Mouse (Mus musculus) forebrain, postnatal 0 days (tissue): ENCODE results near the gene Mapk9. TPM values are rescaled to one million over a fixed set of nuclear protein-coding genes. Genes with fewer than 3 reads are reported as not detected.

Experiments used
- ATAC-seq: fragments of 200-750 bp; cut with Nextera tagmentation; 2 replicates; pipeline ENCODE4 v1.8.0; 2017; ENCODE audit warnings: mild to moderate bottlenecking, moderate library complexity
- DNase-seq: peaks from one replicate; pipeline ENCODE4 v3.0.0-alpha.2; 2015
- H3K27ac ChIP-seq: fragments of 300-500 bp; sonication (generic); 2 replicates; pipeline ENCODE4 v1.5.1; 2014; ENCODE audit warnings: low read depth, mild to moderate bottlenecking, antibody characterized with exemption, low read length, moderate library complexity, mixed read lengths
- H3K27me3 ChIP-seq: fragments of 300-500 bp; sonication (generic); 2 replicates; pipeline ENCODE4 v1.6.1; 2014; ENCODE audit warnings: mild to moderate bottlenecking, low read length, mixed read lengths; ENCODE audit not compliant: insufficient read depth
- H3K36me3 ChIP-seq: fragments of 300-500 bp; sonication (generic); 2 replicates; pipeline ENCODE4 v1.6.1; 2014; ENCODE audit warnings: mild to moderate bottlenecking, moderate library complexity; ENCODE audit not compliant: insufficient read depth
- H3K4me1 ChIP-seq: fragments of 300-500 bp; sonication (generic); 2 replicates; pipeline ENCODE4 v1.6.1; 2014; ENCODE audit warnings: antibody characterized with exemption; ENCODE audit not compliant: insufficient read depth
- H3K4me2 ChIP-seq: fragments of 300-500 bp; sonication (generic); 2 replicates; pipeline ENCODE4 v1.6.1; 2014; ENCODE audit warnings: low read depth, mild to moderate bottlenecking, moderate library complexity
- H3K4me3 ChIP-seq: fragments of 300-500 bp; sonication (generic); 2 replicates; pipeline ENCODE4 v1.5.1; 2014; ENCODE audit warnings: low read depth, low read length, mixed read lengths
- H3K9ac ChIP-seq: fragments of 300-500 bp; sonication (generic); 2 replicates; pipeline ENCODE4 v1.6.1; 2014; ENCODE audit warnings: mild to moderate bottlenecking
- H3K9me3 ChIP-seq: fragments of 300-500 bp; sonication (generic); 2 replicates; pipeline ENCODE4 v1.6.1; 2016; ENCODE audit warnings: low read length
- CTCF ChIP-seq: sonication (generic); IDR thresholded peaks from 2 replicates; pipeline ENCODE4 v1.5.1; 2016; ENCODE audit warnings: antibody characterized with exemption, control low read depth, low read depth
- WGBS: fragments of 180-500 bp; shearing (Covaris S2); extraction: QIAGEN DNeasy Blood & Tissue Kit; methylation state at CpG from one replicate; pipeline ENCODE4 v1.1.7; 2014; 5-methylcytosine and 5-hydroxymethylcytosine counted together
- microRNA-seq, 2 experiments: library from miRNA; unstranded; fragments of <30 nt; microRNA quantifications; one replicate each; pipeline ENCODE4; 2016
- polyA plus RNA-seq: library from polyadenylated mRNA; unstranded; fragments of >200 nt; fragmentation: Nextera tagmentation; extraction: Ambion mirVana; gene quantifications from 2 replicates; pipeline ENCODE4 v1.2.1, GENCODE M21; 2015
- total RNA-seq: library from RNA; depleted of rRNA; stranded (reverse); fragments of >200 nt; gene quantifications from 2 replicates; pipeline ENCODE4 v1.2.3, GENCODE M21; 2014; rRNA removed

The Mapk9 gene
- total and polyA plus RNA-seq, 2 experiments from 2014 or later = 55.6 to 123 TPM

- ATAC-seq (peak; percentile 42), DNase-seq (peak; percentile 16)
- no peaks in the 10 kb centered on the region for H3K27me3 ChIP-seq
- H3K4me2 ChIP-seq = no peak overlapping the region
- no peaks in the 10 kb centered on the region for H3K9me3 ChIP-seq
- peak overlapping the region; percentile 50; the same call in 1 of the 2 replicates for H3K27ac ChIP-seq
- 55% methylated on average over 6 of the region's 6 CpGs for WGBS
- H3K36me3 ChIP-seq = no peaks in the 10 kb centered on the region
- H3K4me3 ChIP-seq = no peak overlapping the region
- no peak for TF ChIP-seq CTCF
- H3K9ac ChIP-seq = no peak overlapping the region
- no peaks in the 10 kb centered on the region for H3K4me1 ChIP-seq
Measured at GRCm38 (mm10) chr11:49927670-49928069, 81.1 kb downstream of the Mapk9 start.

DNA sequence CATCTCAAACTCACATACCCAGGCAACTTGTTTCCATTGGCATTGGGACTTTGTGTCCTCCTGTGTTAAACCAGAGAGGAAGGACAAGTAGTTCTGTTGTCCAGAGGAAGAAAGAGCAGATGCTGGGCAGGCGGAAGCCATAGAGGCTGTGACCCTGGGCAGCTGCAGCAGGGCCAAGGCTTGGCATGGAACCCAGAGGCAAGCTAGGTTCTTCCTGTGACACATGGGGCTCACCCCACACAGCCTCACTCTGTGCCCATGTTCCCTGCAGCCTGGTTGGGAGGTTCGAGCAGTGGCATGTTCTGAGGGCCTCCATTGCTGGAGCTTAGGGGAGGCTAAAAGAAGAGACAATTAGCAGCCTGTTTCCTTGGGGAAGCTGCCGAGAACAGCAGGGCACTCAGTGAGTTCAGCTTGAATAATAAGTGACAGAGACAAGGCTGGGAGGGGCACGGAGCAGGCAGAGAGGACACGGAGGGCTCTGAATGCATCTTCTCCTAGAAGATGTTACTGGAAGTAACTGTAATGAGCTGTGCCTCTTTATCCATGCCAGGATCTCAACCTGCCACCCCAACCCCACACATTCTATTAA is 84.6 kb downstream of the Mapk9 start:
- no peak overlapping the region for H3K9ac ChIP-seq
- TF ChIP-seq CTCF = no peak
- DNase-seq (peak; percentile 10), ATAC-seq (0 out of 2 replicates have a peak, but pooled peaks have one; percentile 14)
- WGBS = 27% methylated on average over 5 of the region's 5 CpGs
- H3K27me3 ChIP-seq = no peaks in the 10 kb centered on the region
- 0 out of 2 replicates have a peak overlapping the region, but pooled peaks have one; percentile 29 for H3K27ac ChIP-seq
- no peaks in the 10 kb centered on the region for H3K36me3 ChIP-seq
- no peaks in the 10 kb centered on the region for H3K4me1 ChIP-seq
- no peak overlapping the region for H3K4me2 ChIP-seq
- H3K9me3 ChIP-seq = no peaks in the 10 kb centered on the region
- H3K4me3 ChIP-seq = no peak overlapping the region

- WGBS = 33% methylated on average over 7 of the region's 7 CpGs
- DNase-seq = no peak
Measured at GRCm38 (mm10) chr11:49931853-49932252, 85.3 kb downstream of the Mapk9 start.

GRCm38 (mm10) chr11:49933811-49934210 is 87.3 kb downstream of the Mapk9 start:
- ATAC-seq (no peak), DNase-seq (no peak)
- WGBS = 93% methylated on average over 1 of the region's 1 CpGs
- H3K9me3 ChIP-seq = no peaks in the 10 kb centered on the region
- H3K27ac ChIP-seq = no peak overlapping the region
- no peak overlapping the region for H3K4me2 ChIP-seq
- no peak overlapping the region for H3K4me3 ChIP-seq
- no peaks in the 10 kb centered on the region for H3K36me3 ChIP-seq
- H3K4me1 ChIP-seq = no peaks in the 10 kb centered on the region
- H3K27me3 ChIP-seq = no peaks in the 10 kb centered on the region
- H3K9ac ChIP-seq = no peak overlapping the region
- no peak for TF ChIP-seq CTCF

More at GRCm38 (mm10) chr11:49931853-49932252, 85.3 kb downstream of the Mapk9 start:
- Histone ChIP-seq H3K4me1 (no peaks in the 10 kb centered on the region), H3K27me3 (no peaks in the 10 kb centered on the region), H3K9me3 (no peaks in the 10 kb centered on the region), H3K36me3 (no peaks in the 10 kb centered on the region), H3K4me3 (no peak overlapping the region), H3K9ac (no peak overlapping the region), H3K4me2 (no peak overlapping the region), H3K27ac (no peak overlapping the region)
- no peak for TF ChIP-seq CTCF
- peak; percentile 15; the same call in 1 of the 2 replicates for ATAC-seq

GRCm38 (mm10) chr11:49934322-49934721 is 87.8 kb downstream of the Mapk9 start:
- H3K9me3 ChIP-seq = no peaks in the 10 kb centered on the region
- H3K4me3 ChIP-seq = no peak overlapping the region
- WGBS = 34% methylated on average over 10 of the region's 10 CpGs
- DNase-seq (no peak), ATAC-seq (peak; percentile 26; the same call in 1 of the 2 replicates)
- H3K27me3 ChIP-seq = no peaks in the 10 kb centered on the region
- no peak overlapping the region for H3K9ac ChIP-seq
- no peak overlapping the region for H3K27ac ChIP-seq
- TF ChIP-seq CTCF = no peak
- no peak overlapping the region for H3K4me2 ChIP-seq
- H3K36me3 ChIP-seq = no peaks in the 10 kb centered on the region
- H3K4me1 ChIP-seq = no peaks in the 10 kb centered on the region

Small RNAs within 50 kb of the gene (microRNA-seq; reads per million reads assigned to microRNA genes)
- gene Gm23492 = 0 reads per million in 2 experiments

Other genes with a start within 250 kb of the Mapk9 start
- gene Flt4, start 237.5 kb upstream of the Mapk9 start, total RNA-seq = 2.2 and 2.9 TPM in 2 replicates
- 1.0 and 1.1 TPM in 2 replicates for gene Flt4, start 237.5 kb upstream of the Mapk9 start, polyA plus RNA-seq
- 2.7 TPM in 1 of 2 replicates, not detected in the other for gene Scgb3a1, start 183.1 kb upstream of the Mapk9 start, total RNA-seq
- 0.44 TPM in 1 of 2 replicates, not detected in the other for gene Scgb3a1, start 183.1 kb upstream of the Mapk9 start, polyA plus RNA-seq
- 45.4 and 63.9 TPM in 2 replicates for gene Cnot6, start 134.0 kb upstream of the Mapk9 start, total RNA-seq
- 19.4 and 31.9 TPM in 2 replicates for gene Cnot6, start 134.0 kb upstream of the Mapk9 start, polyA plus RNA-seq
- 5.0 and 5.5 TPM in 2 replicates for gene Gfpt2, start 52.6 kb upstream of the Mapk9 start, total RNA-seq
- gene Gfpt2, start 52.6 kb upstream of the Mapk9 start, polyA plus RNA-seq = 6.5 and 7.4 TPM in 2 replicates
- 28.3 and 36.1 TPM in 2 replicates for gene Rasgef1c, start 55.1 kb downstream of the Mapk9 start, total RNA-seq
- gene Rasgef1c, start 55.1 kb downstream of the Mapk9 start, polyA plus RNA-seq = 24.9 and 30.8 TPM in 2 replicates
- 97.9 and 116 TPM in 2 replicates for gene Rnf130, start 178.6 kb downstream of the Mapk9 start, total RNA-seq
- gene Rnf130, start 178.6 kb downstream of the Mapk9 start, polyA plus RNA-seq = 47.9 and 61.1 TPM in 2 replicates